7 mouse cellular contexts compared by ENCODE assay signal in the genomic region with DNA sequence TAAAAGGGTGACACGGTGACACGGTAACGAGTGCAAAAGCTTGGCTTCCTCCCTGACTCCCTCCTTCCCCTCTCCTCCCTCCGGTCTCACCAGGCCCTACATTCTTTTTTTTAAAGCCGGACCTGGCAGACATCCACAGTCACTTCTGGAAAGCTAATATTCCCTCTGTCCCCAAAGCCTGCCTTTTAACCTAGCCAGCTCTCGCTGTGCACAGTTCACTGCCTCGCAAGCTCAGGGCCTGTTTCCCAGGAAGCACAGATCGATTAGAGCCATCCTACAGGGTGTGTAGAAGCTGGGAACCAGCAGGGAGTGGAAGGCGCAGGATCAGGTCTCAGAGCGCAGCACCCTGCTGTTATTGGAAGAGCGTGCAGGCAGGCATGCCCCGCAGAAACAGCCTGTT.
DNase-seq lines count a peak whose midpoint lies in the region; ATAC-seq and TF ChIP-seq lines count a peak whose summit lies in the region.

No protein-coding gene starts in this region.

- TF ChIP-seq CTCF in midbrain, postnatal 0 days (IDR thresholded peaks at IDR 0.05) = no peak

- peaks cover 0 to 13% of the 10 kb centered on the region in 2 experiments; a peak in 1 of 4 replicates for H3K4me1 ChIP-seq in ES-E14 (ENCODE audit: control insufficient read depth in 2 of 2, insufficient read depth in 2 of 2, low read length in 2 of 2, poor library complexity in 1 of 2)
- peaks cover 6% of the 10 kb centered on the region; the same call in 1 of the 2 replicates for H3K4me1 ChIP-seq in forebrain, embryonic 14.5 days (ENCODE audit: control insufficient read depth, insufficient read depth, low read length)
- H3K4me1 ChIP-seq in midbrain, postnatal 0 days (ENCODE audit: insufficient read depth, low read length) = peaks cover 4% of the 10 kb centered on the region

- no peaks in the 10 kb centered on the region for H3K36me3 ChIP-seq in ES-E14 (ENCODE audit: control insufficient read depth, insufficient read depth, low read length, poor library complexity, severe bottlenecking)
- no peaks in the 10 kb centered on the region for H3K36me3 ChIP-seq in forebrain, embryonic 14.5 days (ENCODE audit: control insufficient read depth, insufficient read depth, low read length)
- H3K36me3 ChIP-seq in midbrain, postnatal 0 days (ENCODE audit: insufficient read depth, low read length) = no peaks in the 10 kb centered on the region

- no peaks in the 10 kb centered on the region for H3K27me3 ChIP-seq in forebrain, embryonic 14.5 days (replicated peaks; ENCODE audit: control insufficient read depth, insufficient read depth, low read length)
- no peaks in the 10 kb centered on the region for H3K27me3 ChIP-seq in midbrain, postnatal 0 days (ENCODE audit: insufficient read depth, low read length)

- intact Hi-C loops in heart, postnatal 25 days (cut with DNase I) = no loop called here

- peak; percentile 54 for DNase-seq in ES-E14 (ENCODE audit: low read depth, low spot score)
- DNase-seq in adipocyte (ENCODE audit: low spot score) = peak; percentile 91
- DNase-seq in forebrain, embryonic 14.5 days (ENCODE audit: low spot score) = peak; percentile 42
- DNase-seq in heart, postnatal 25 days (ENCODE audit: low spot score) = peak; percentile 56
- DNase-seq in layer of hippocampus, adult 9-11 months = peak; percentile 17
- DNase-seq in midbrain, postnatal 0 days (ENCODE audit: low spot score) = peak; percentile 72

- no peak overlapping the region for H3K4me2 ChIP-seq in forebrain, embryonic 14.5 days (ENCODE audit: low read length)
- 0 out of 2 replicates have a peak overlapping the region, but pooled peaks have one; percentile 18 for H3K4me2 ChIP-seq in midbrain, postnatal 0 days (ENCODE audit: low read depth, low read length, poor library complexity, severe bottlenecking)

- H3K9ac ChIP-seq in ES-E14 (ENCODE audit: insufficient read depth, low read depth, low read length, poor library complexity, severe bottlenecking) = peak overlapping the region; percentile 39; the same call in 1 of the 2 replicates
- H3K9ac ChIP-seq in forebrain, embryonic 14.5 days (ENCODE audit: low read length) = no peak overlapping the region
- H3K9ac ChIP-seq in midbrain, postnatal 0 days (replicated peaks; ENCODE audit: low read length, poor library complexity, severe bottlenecking) = no peak overlapping the region

- H3K4me3 ChIP-seq in ES-E14 (ENCODE audit: insufficient read depth in 1 of 2, low read depth in 1 of 2, low read length in 2 of 2, poor library complexity in 1 of 2, severe bottlenecking in 1 of 2) = no peak overlapping the region
- no peak overlapping the region for H3K4me3 ChIP-seq in forebrain, embryonic 14.5 days (ENCODE audit: low read depth, low read length)
- no peak overlapping the region for H3K4me3 ChIP-seq in midbrain, postnatal 0 days (ENCODE audit: low read depth, low read length)

- H3K9me3 ChIP-seq in ES-E14 (ENCODE audit: control insufficient read depth, insufficient read depth, low read depth, low read length) = no peaks in the 10 kb centered on the region
- no peaks in the 10 kb centered on the region for H3K9me3 ChIP-seq in forebrain, embryonic 14.5 days (replicated peaks; ENCODE audit: control insufficient read depth, low read length)
- no peaks in the 10 kb centered on the region for H3K9me3 ChIP-seq in midbrain, postnatal 0 days (ENCODE audit: low read length)

- 4% methylated on average over 12 of the region's 12 CpGs for WGBS in forebrain, embryonic 14.5 days
- WGBS in midbrain, postnatal 0 days = 7% methylated on average over 12 of the region's 12 CpGs

- ATAC-seq in forebrain, embryonic 14.5 days = 0 out of 2 replicates have a peak, but pooled peaks have one; percentile 26
- no peak for ATAC-seq in midbrain, postnatal 0 days (ENCODE audit: low FRiP score)
- no peak for ATAC-seq in megakaryocyte progenitor cell, adult 5-6 weeks (replicated peaks; ENCODE audit: poor library complexity)

- in situ Hi-C loops in ES-E14 (cut with MboI; ENCODE audit: low sequenced_read_pairs in 2 of 2, unreplicated experiment in 2 of 2) = no loop called here

- H3K27ac ChIP-seq in ES-E14 (ENCODE audit: insufficient read depth, low read depth, low read length, poor library complexity, severe bottlenecking) = no peak overlapping the region; the same call in 1 of the 2 replicates
- no peak overlapping the region for H3K27ac ChIP-seq in forebrain, embryonic 14.5 days (ENCODE audit: low read depth, low read length)
- H3K27ac ChIP-seq in midbrain, postnatal 0 days (ENCODE audit: low read depth, low read length) = no peak overlapping the region

TF ChIP-seq in ES-E14, 5 proteins besides CTCF, POLR2A, EP300 and RAD21:
- TF ChIP-seq CHD2 (IDR thresholded peaks at IDR 0.05; ENCODE audit: low read depth, low read length) = no peak
- no peak for TF ChIP-seq ZC3H11A (IDR thresholded peaks at IDR 0.05; ENCODE audit: borderline replicate concordance, low read depth, low read length)
- no peak for TF ChIP-seq MAFK (IDR thresholded peaks at IDR 0.05; ENCODE audit: insufficient read depth, low read depth, low read length)
- no peak for TF ChIP-seq HCFC1 (IDR thresholded peaks at IDR 0.05; ENCODE audit: borderline replicate concordance, insufficient read depth, low read length)
- no peak for TF ChIP-seq ZNF384 (IDR thresholded peaks at IDR 0.05; ENCODE audit: low read depth, low read length)

Comparison
In these comparisons a context has a peak if more than half of its experiments do, and no peak if none do; other contexts are left out.
1. DNase-seq: peak in every context shown above with its lines; median percentile 91 in adipocyte; 72 in midbrain, postnatal 0 days; 56 in heart, postnatal 25 days; 54 in ES-E14; 42 in forebrain, embryonic 14.5 days; 17 in layer of hippocampus, adult 9-11 months.